Mouse (Mus musculus): ENCODE measurements around the gene Itm2c. TPM values are rescaled to one million over a fixed set of nuclear protein-coding genes. Genes with fewer than 3 reads are reported as not detected.

The Itm2c gene
- total RNA-seq (2014; fragmentation: Nextera tagmentation) (51.8 and 67.5 TPM in 2 replicates), total RNA-seq (2017) (149 and 176 TPM in 2 replicates), polyA plus RNA-seq (2012) (67.9 and 69.9 TPM in 2 replicates)

DNA sequence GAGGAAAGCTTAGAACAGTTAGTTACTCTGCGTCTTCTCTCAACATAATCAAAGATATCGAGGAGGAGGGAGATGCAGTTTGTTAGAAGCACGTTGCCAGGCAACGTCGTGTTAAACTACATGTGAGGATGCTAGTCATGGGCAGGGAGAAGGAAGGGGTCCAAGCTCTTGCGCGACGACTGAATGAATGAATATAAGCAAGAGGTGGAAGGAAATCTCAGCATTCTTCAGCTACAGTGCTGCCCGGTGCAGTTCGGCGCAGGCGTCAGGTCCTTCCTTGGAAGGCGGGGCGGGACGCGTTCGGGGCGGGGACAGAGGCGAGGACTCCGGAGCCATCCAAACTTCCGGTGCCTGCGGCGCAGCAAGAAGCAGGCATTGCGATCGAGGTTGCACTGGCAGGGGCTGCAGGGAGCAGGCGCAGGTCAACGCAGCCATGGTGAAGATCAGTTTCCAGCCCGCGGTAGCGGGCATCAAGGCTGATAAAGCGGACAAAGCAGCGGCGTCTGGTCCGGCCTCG, at the start of gene Itm2c:
Itm2c (plus strand) TSS at position 51 of the 517 bp plus-strand sequence.
- H3K4me1 ChIP-seq (ENCODE audit: insufficient read depth, low read depth, low read length): peaks cover 50% of the 10 kb centered on the region
- peaks cover 3% of the 10 kb centered on the region; the same call in 1 of the 2 replicates for H3K27me3 ChIP-seq (ENCODE audit: insufficient read depth, low read length)
- peaks cover 7% of the 10 kb centered on the region for H3K36me3 ChIP-seq (replicated peaks)
- DNase-seq (ENCODE audit: low spot score): peak; percentile 81
- peaks cover 5% of the 10 kb centered on the region for H3K9me3 ChIP-seq (replicated peaks)
- TF ChIP-seq CTCF (IDR thresholded peaks at IDR 0.05; ENCODE audit: low read depth, low read length) (no peak), POLR2AphosphoS5 (IDR thresholded peaks at IDR 0.05; ENCODE audit: insufficient replicate concordance, low read depth, low read length) (no peak), GATA2 (IDR thresholded peaks at IDR 0.05; ENCODE audit: borderline replicate concordance, low read depth, low read length) (no peak)
- ATAC-seq (ENCODE audit: extremely low read depth, insufficient number of reproducible peaks, low FRiP score, poor library complexity, severe bottlenecking): peak; percentile 41; the same call in 1 of the 2 replicates
- H3K4me3 ChIP-seq (ENCODE audit: low read depth, low read length): peak within 1 kb of the TSS; percentile 75

DNA sequence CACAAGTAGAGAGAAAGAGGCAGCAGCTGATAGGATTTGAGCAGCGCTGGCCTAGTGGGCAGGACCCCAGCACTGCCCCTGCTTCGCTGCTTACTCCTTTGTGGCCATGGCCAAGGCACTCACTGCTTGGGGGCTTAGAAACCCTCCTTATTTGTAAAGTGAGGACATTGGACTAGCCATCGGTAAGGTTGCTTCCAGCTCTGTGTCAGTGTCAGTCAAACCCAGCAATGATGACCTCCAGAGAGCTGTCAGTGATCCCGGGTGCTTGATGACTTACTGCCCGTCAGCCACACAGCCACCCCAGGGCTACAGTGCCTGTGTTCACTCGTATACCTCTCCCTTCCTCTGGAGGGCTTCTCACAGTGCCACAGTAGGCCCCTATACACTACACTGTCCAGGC, 49.1 kb upstream of the Itm2c start:
- TF ChIP-seq POLR2AphosphoS5 (IDR thresholded peaks at IDR 0.05; ENCODE audit: insufficient replicate concordance, low read depth, low read length) (no peak), GATA2 (IDR thresholded peaks at IDR 0.05; ENCODE audit: borderline replicate concordance, low read depth, low read length) (no peak), TAL1 (conservative IDR thresholded peaks at IDR 0.05; ENCODE audit: low read depth, low read length) (no peak), CTCF (IDR thresholded peaks at IDR 0.05; ENCODE audit: low read depth, low read length) (no peak), GATA1 (IDR thresholded peaks at IDR 0.05; ENCODE audit: borderline replicate concordance, low read length) (no peak)
- H3K27me3 ChIP-seq (ENCODE audit: insufficient read depth, low read length): no peaks in the 10 kb centered on the region
- H3K4me1 ChIP-seq (ENCODE audit: insufficient read depth, low read depth, low read length): peaks cover 10% of the 10 kb centered on the region
- H3K9me3 ChIP-seq (replicated peaks): no peaks in the 10 kb centered on the region
- H3K4me3 ChIP-seq (ENCODE audit: low read depth, low read length): no peak overlapping the region
- peaks cover 93% of the 10 kb centered on the region for H3K36me3 ChIP-seq (replicated peaks)
- DNase-seq (ENCODE audit: low spot score): no peak
- no peak for ATAC-seq (ENCODE audit: extremely low read depth, insufficient number of reproducible peaks, low FRiP score, poor library complexity, severe bottlenecking)

DNA sequence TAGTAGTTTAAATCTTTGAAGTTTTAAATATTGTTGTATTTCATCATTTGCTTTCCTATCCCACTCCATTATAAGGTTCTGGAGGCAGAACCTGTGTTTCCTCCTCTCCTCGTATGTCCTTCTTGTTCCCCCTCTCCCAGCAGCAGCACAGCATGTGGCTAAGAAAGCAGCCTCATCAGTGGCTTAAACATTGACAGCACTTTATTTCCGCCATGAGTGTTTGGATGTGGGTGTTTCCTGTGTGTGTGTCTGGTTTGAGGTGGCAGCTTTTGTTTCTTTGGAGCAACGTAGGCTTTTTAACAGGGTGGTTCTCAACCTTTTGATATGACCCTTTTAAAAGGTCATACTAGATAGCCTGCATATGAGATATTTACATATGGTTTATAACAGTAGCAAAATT, 48.6 kb upstream of the Itm2c start:
- ATAC-seq (ENCODE audit: extremely low read depth, insufficient number of reproducible peaks, low FRiP score, poor library complexity, severe bottlenecking): no peak
- peaks cover 6% of the 10 kb centered on the region; the same call in 1 of the 2 replicates for H3K4me1 ChIP-seq (ENCODE audit: insufficient read depth, low read depth, low read length)
- H3K9me3 ChIP-seq (replicated peaks): no peaks in the 10 kb centered on the region
- DNase-seq (ENCODE audit: low spot score): no peak
- H3K27me3 ChIP-seq (ENCODE audit: insufficient read depth, low read length): no peaks in the 10 kb centered on the region
- H3K36me3 ChIP-seq (replicated peaks): peaks cover 93% of the 10 kb centered on the region
- no peak overlapping the region for H3K4me3 ChIP-seq (ENCODE audit: low read depth, low read length)
- no peak for TF ChIP-seq POLR2AphosphoS5 (IDR thresholded peaks at IDR 0.05; ENCODE audit: insufficient replicate concordance, low read depth, low read length)

DNA sequence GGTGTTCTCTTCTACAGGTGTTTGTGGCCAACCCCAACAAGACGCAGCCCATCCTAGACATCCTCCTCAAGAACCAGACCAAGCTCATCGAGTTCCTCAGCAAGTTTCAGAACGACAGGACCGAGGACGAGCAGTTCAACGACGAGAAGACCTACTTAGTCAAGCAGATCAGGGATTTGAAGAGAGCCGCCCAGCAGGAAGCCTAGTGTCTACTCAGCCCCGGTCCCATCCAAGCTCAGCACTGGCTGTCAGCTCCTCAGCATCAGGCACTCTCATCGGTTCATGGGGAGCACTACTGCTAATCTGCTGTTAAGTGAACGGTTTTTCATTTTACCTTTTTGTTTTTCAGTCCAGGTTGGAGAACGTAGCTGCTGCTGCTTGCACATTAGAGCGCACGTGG, 45.1 kb upstream of the Itm2c start:
- Histone ChIP-seq H3K4me1 (ENCODE audit: insufficient read depth, low read depth, low read length) (no peaks in the 10 kb centered on the region; the same call in 1 of the 2 replicates), H3K9me3 (replicated peaks) (no peaks in the 10 kb centered on the region), H3K36me3 (replicated peaks) (peaks cover 88% of the 10 kb centered on the region), H3K27me3 (ENCODE audit: insufficient read depth, low read length) (no peaks in the 10 kb centered on the region), H3K4me3 (ENCODE audit: low read depth, low read length) (no peak overlapping the region)
- DNase-seq (ENCODE audit: low spot score): no peak
- no peak for ATAC-seq (ENCODE audit: extremely low read depth, insufficient number of reproducible peaks, low FRiP score, poor library complexity, severe bottlenecking)
- no peak for TF ChIP-seq POLR2AphosphoS5 (IDR thresholded peaks at IDR 0.05; ENCODE audit: insufficient replicate concordance, low read depth, low read length)
- no peak for TF ChIP-seq TAL1 (conservative IDR thresholded peaks at IDR 0.05; ENCODE audit: low read depth, low read length)
- no peak for TF ChIP-seq GATA1 (IDR thresholded peaks at IDR 0.05; ENCODE audit: borderline replicate concordance, low read length)
- no peak for TF ChIP-seq CTCF (IDR thresholded peaks at IDR 0.05; ENCODE audit: low read depth, low read length)
- TF ChIP-seq GATA2 (IDR thresholded peaks at IDR 0.05; ENCODE audit: borderline replicate concordance, low read depth, low read length): no peak

DNA sequence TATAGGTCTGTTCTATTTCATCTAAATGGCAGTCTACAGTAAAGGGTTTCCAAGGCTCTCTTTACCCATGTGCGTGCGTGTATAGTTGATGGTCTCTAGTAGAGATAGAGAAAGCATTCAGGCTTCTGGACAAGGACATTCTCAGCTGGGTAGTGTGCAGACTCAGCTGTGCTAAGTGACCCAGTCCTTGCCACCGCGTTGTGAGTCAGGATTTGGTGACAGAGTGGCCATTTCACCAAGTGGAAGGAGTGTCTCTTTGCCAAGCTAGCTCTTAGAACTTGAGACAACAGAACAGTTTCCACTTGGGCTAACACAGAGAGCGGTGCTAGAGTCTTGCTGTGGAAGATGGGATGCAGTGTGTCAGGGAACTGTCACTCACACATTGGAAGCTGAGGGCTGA, 43.2 kb upstream of the Itm2c start:
- Histone ChIP-seq H3K9me3 (replicated peaks) (no peaks in the 10 kb centered on the region), H3K27me3 (ENCODE audit: insufficient read depth, low read length) (no peaks in the 10 kb centered on the region), H3K4me1 (ENCODE audit: insufficient read depth, low read depth, low read length) (no peaks in the 10 kb centered on the region), H3K36me3 (replicated peaks) (peaks cover 81% of the 10 kb centered on the region), H3K4me3 (ENCODE audit: low read depth, low read length) (no peak overlapping the region)
- no peak for DNase-seq (ENCODE audit: low spot score)
- ATAC-seq (ENCODE audit: extremely low read depth, insufficient number of reproducible peaks, low FRiP score, poor library complexity, severe bottlenecking): no peak
- TF ChIP-seq GATA1 (IDR thresholded peaks at IDR 0.05; ENCODE audit: borderline replicate concordance, low read length): no peak
- no peak for TF ChIP-seq TAL1 (conservative IDR thresholded peaks at IDR 0.05; ENCODE audit: low read depth, low read length)
- TF ChIP-seq POLR2AphosphoS5 (IDR thresholded peaks at IDR 0.05; ENCODE audit: insufficient replicate concordance, low read depth, low read length): no peak
- no peak for TF ChIP-seq CTCF (IDR thresholded peaks at IDR 0.05; ENCODE audit: low read depth, low read length)
- no peak for TF ChIP-seq GATA2 (IDR thresholded peaks at IDR 0.05; ENCODE audit: borderline replicate concordance, low read depth, low read length)

DNA sequence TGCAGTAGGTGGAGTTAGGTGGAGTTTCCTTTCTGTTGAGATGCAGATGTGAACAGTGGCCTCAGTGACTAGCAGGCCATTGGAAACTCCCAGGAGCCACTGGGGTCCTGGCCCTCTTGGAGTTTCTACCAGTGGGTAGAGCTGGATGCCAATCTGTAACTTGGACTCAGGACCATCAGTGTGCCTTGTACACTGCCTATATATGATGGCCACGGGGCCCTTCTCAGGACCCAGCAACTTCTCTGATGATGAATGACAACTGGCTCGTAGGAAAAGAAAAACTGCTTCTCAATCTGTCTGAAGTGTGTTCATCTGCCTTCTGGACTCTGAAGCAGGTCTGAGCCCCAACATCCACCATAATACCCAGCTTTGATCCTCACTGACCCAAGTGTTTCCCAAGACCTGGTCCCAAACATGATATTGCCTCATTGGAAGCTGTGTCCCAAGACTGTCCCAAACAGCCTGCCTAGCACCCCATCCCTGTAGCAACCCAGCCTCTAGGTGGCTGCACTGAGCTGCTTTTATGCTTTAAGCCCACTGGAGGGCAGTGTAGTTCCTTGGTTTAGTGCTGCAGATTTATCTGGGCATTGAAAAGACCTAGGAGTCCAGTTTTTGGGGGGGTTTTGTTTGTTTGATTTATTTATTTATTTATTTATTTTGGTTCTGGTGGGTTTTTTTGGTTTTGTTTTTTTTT, 40.9 kb upstream of the Itm2c start:
- Histone ChIP-seq H3K36me3 (replicated peaks) (peaks cover 58% of the 10 kb centered on the region), H3K27me3 (ENCODE audit: insufficient read depth, low read length) (no peaks in the 10 kb centered on the region)
- ATAC-seq (ENCODE audit: extremely low read depth, insufficient number of reproducible peaks, low FRiP score, poor library complexity, severe bottlenecking): peak; percentile 83

More for the DNA sequence above, 40.9 kb upstream of the Itm2c start:
- H3K9me3 ChIP-seq (replicated peaks): no peaks in the 10 kb centered on the region
- no peak overlapping the region for H3K4me3 ChIP-seq (ENCODE audit: low read depth, low read length)
- TF ChIP-seq TAL1 (conservative IDR thresholded peaks at IDR 0.05; ENCODE audit: low read depth, low read length) (no peak), CTCF (IDR thresholded peaks at IDR 0.05; ENCODE audit: low read depth, low read length) (peak; percentile 85), POLR2AphosphoS5 (IDR thresholded peaks at IDR 0.05; ENCODE audit: insufficient replicate concordance, low read depth, low read length) (no peak), GATA1 (IDR thresholded peaks at IDR 0.05; ENCODE audit: borderline replicate concordance, low read length) (no peak), GATA2 (IDR thresholded peaks at IDR 0.05; ENCODE audit: borderline replicate concordance, low read depth, low read length) (no peak)
- no peaks in the 10 kb centered on the region for H3K4me1 ChIP-seq (ENCODE audit: insufficient read depth, low read depth, low read length)
- DNase-seq (ENCODE audit: low spot score): peak; percentile 75

Data from G1E (cell line).